Mouse (Mus musculus): ENCODE data around the gene Yipf3.

- TF ChIP-seq ZNF384 (IDR thresholded peaks at IDR 0.05; ENCODE audit: low read depth, low read length): no peak
- TF ChIP-seq CHD2 (IDR thresholded peaks at IDR 0.05; ENCODE audit: low read depth, low read length): no peak
- no peak for TF ChIP-seq MAFK (IDR thresholded peaks at IDR 0.05; ENCODE audit: insufficient read depth, low read depth, low read length)
Observed at GRCm38 (mm10) chr17:46275506-46275905, 27.6 kb downstream of the Yipf3 start.
